Mouse (Mus musculus): ENCODE measurements around the gene Camk2d. TPM values are rescaled to one million over a fixed set of nuclear protein-coding genes. Genes with fewer than 3 reads are reported as not detected.

The Camk2d gene
- total and polyA plus RNA-seq, 3 experiments = 0.55 TPM; not detected in 2

GRCm38 (mm10) chr3:126806145-126806544 is 210.0 kb downstream of the Camk2d start:
- no peak for TF ChIP-seq CTCF (IDR thresholded peaks at IDR 0.05; ENCODE audit: low read depth, low read length)
- no peak for TF ChIP-seq POLR2AphosphoS5 (IDR thresholded peaks at IDR 0.05; ENCODE audit: insufficient replicate concordance, low read depth, low read length)
- no peak for TF ChIP-seq GATA2 (IDR thresholded peaks at IDR 0.05; ENCODE audit: borderline replicate concordance, low read depth, low read length)
- no peak for TF ChIP-seq TAL1 (conservative IDR thresholded peaks at IDR 0.05; ENCODE audit: low read depth, low read length)
- H3K4me1 ChIP-seq (ENCODE audit: insufficient read depth, low read depth, low read length) = no peaks in the 10 kb centered on the region
- no peak overlapping the region for H3K4me3 ChIP-seq (ENCODE audit: low read depth, low read length)
- no peaks in the 10 kb centered on the region for H3K9me3 ChIP-seq (replicated peaks)
- no peak for DNase-seq (ENCODE audit: low spot score)
- no peaks in the 10 kb centered on the region for H3K36me3 ChIP-seq (replicated peaks)
- no peak for ATAC-seq (ENCODE audit: extremely low read depth, insufficient number of reproducible peaks, low FRiP score, poor library complexity, severe bottlenecking)
- no peaks in the 10 kb centered on the region for H3K27me3 ChIP-seq (ENCODE audit: insufficient read depth, low read length)

- no peaks in the 10 kb centered on the region for H3K27me3 ChIP-seq (ENCODE audit: insufficient read depth, low read length)
- ATAC-seq (ENCODE audit: extremely low read depth, insufficient number of reproducible peaks, low FRiP score, poor library complexity, severe bottlenecking) (no peak), DNase-seq (ENCODE audit: low spot score) (no peak)
- H3K4me1 ChIP-seq (ENCODE audit: insufficient read depth, low read depth, low read length) = no peaks in the 10 kb centered on the region
- TF ChIP-seq CTCF (IDR thresholded peaks at IDR 0.05; ENCODE audit: low read depth, low read length) (no peak), POLR2AphosphoS5 (IDR thresholded peaks at IDR 0.05; ENCODE audit: insufficient replicate concordance, low read depth, low read length) (no peak), TAL1 (conservative IDR thresholded peaks at IDR 0.05; ENCODE audit: low read depth, low read length) (no peak), GATA2 (IDR thresholded peaks at IDR 0.05; ENCODE audit: borderline replicate concordance, low read depth, low read length) (no peak), GATA1 (IDR thresholded peaks at IDR 0.05; ENCODE audit: borderline replicate concordance, low read length) (no peak)
- H3K36me3 ChIP-seq (replicated peaks) = no peaks in the 10 kb centered on the region
- no peaks in the 10 kb centered on the region for H3K9me3 ChIP-seq (replicated peaks)
- no peak overlapping the region for H3K4me3 ChIP-seq (ENCODE audit: low read depth, low read length)
Observed at GRCm38 (mm10) chr3:126809915-126810314, 213.8 kb downstream of the Camk2d start.

- H3K9me3 ChIP-seq (replicated peaks) = no peaks in the 10 kb centered on the region
- H3K4me1 ChIP-seq (ENCODE audit: insufficient read depth, low read depth, low read length) = no peaks in the 10 kb centered on the region
- no peak for TF ChIP-seq CTCF (IDR thresholded peaks at IDR 0.05; ENCODE audit: low read depth, low read length)
- no peak for TF ChIP-seq GATA2 (IDR thresholded peaks at IDR 0.05; ENCODE audit: borderline replicate concordance, low read depth, low read length)
- no peak for TF ChIP-seq GATA1 (IDR thresholded peaks at IDR 0.05; ENCODE audit: borderline replicate concordance, low read length)
- no peak for TF ChIP-seq TAL1 (conservative IDR thresholded peaks at IDR 0.05; ENCODE audit: low read depth, low read length)
- TF ChIP-seq POLR2AphosphoS5 (IDR thresholded peaks at IDR 0.05; ENCODE audit: insufficient replicate concordance, low read depth, low read length) = no peak
- no peak overlapping the region for H3K4me3 ChIP-seq (ENCODE audit: low read depth, low read length)
- ATAC-seq (ENCODE audit: extremely low read depth, insufficient number of reproducible peaks, low FRiP score, poor library complexity, severe bottlenecking) (no peak), DNase-seq (ENCODE audit: low spot score) (no peak)
- H3K36me3 ChIP-seq (replicated peaks) = no peaks in the 10 kb centered on the region
- H3K27me3 ChIP-seq (ENCODE audit: insufficient read depth, low read length) = no peaks in the 10 kb centered on the region
Observed at GRCm38 (mm10) chr3:126810372-126811090, 214.4 kb downstream of the Camk2d start.

GRCm38 (mm10) chr3:126811646-126812045 is 215.5 kb downstream of the Camk2d start:
- no peak for ATAC-seq (ENCODE audit: extremely low read depth, insufficient number of reproducible peaks, low FRiP score, poor library complexity, severe bottlenecking)
- H3K4me1 ChIP-seq (ENCODE audit: insufficient read depth, low read depth, low read length) = no peaks in the 10 kb centered on the region
- no peak for DNase-seq (ENCODE audit: low spot score)
- H3K36me3 ChIP-seq (replicated peaks) = no peaks in the 10 kb centered on the region
- no peak for TF ChIP-seq GATA1 (IDR thresholded peaks at IDR 0.05; ENCODE audit: borderline replicate concordance, low read length)
- H3K4me3 ChIP-seq (ENCODE audit: low read depth, low read length) = no peak overlapping the region
- no peaks in the 10 kb centered on the region for H3K27me3 ChIP-seq (ENCODE audit: insufficient read depth, low read length)
- H3K9me3 ChIP-seq (replicated peaks) = no peaks in the 10 kb centered on the region

GRCm38 (mm10) chr3:126822374-126822773 is 226.3 kb downstream of the Camk2d start:
- Histone ChIP-seq H3K36me3 (replicated peaks) (no peaks in the 10 kb centered on the region), H3K27me3 (ENCODE audit: insufficient read depth, low read length) (no peaks in the 10 kb centered on the region), H3K4me3 (ENCODE audit: low read depth, low read length) (no peak overlapping the region), H3K9me3 (replicated peaks) (no peaks in the 10 kb centered on the region), H3K4me1 (ENCODE audit: insufficient read depth, low read depth, low read length) (no peaks in the 10 kb centered on the region)
- no peak for ATAC-seq (ENCODE audit: extremely low read depth, insufficient number of reproducible peaks, low FRiP score, poor library complexity, severe bottlenecking)
- TF ChIP-seq CTCF (IDR thresholded peaks at IDR 0.05; ENCODE audit: low read depth, low read length) (no peak), GATA1 (IDR thresholded peaks at IDR 0.05; ENCODE audit: borderline replicate concordance, low read length) (no peak), POLR2AphosphoS5 (IDR thresholded peaks at IDR 0.05; ENCODE audit: insufficient replicate concordance, low read depth, low read length) (no peak), TAL1 (conservative IDR thresholded peaks at IDR 0.05; ENCODE audit: low read depth, low read length) (no peak)
- no peak for DNase-seq (ENCODE audit: low spot score)

GRCm38 (mm10) chr3:126824930-126825329 is 228.8 kb downstream of the Camk2d start:
- no peak for ATAC-seq (ENCODE audit: extremely low read depth, insufficient number of reproducible peaks, low FRiP score, poor library complexity, severe bottlenecking)
- Histone ChIP-seq H3K36me3 (replicated peaks) (no peaks in the 10 kb centered on the region), H3K9me3 (replicated peaks) (no peaks in the 10 kb centered on the region), H3K4me3 (ENCODE audit: low read depth, low read length) (no peak overlapping the region), H3K27me3 (ENCODE audit: insufficient read depth, low read length) (no peaks in the 10 kb centered on the region), H3K4me1 (ENCODE audit: insufficient read depth, low read depth, low read length) (no peaks in the 10 kb centered on the region)
- no peak for TF ChIP-seq GATA2 (IDR thresholded peaks at IDR 0.05; ENCODE audit: borderline replicate concordance, low read depth, low read length)
- TF ChIP-seq POLR2AphosphoS5 (IDR thresholded peaks at IDR 0.05; ENCODE audit: insufficient replicate concordance, low read depth, low read length) = no peak
- TF ChIP-seq CTCF (IDR thresholded peaks at IDR 0.05; ENCODE audit: low read depth, low read length) = no peak
- no peak for TF ChIP-seq GATA1 (IDR thresholded peaks at IDR 0.05; ENCODE audit: borderline replicate concordance, low read length)
- TF ChIP-seq TAL1 (conservative IDR thresholded peaks at IDR 0.05; ENCODE audit: low read depth, low read length) = no peak
- DNase-seq (ENCODE audit: low spot score) = no peak

Measured in G1E (cell line).